ENCODE assay signal across 8 mouse cellular contexts in the genomic region with DNA sequence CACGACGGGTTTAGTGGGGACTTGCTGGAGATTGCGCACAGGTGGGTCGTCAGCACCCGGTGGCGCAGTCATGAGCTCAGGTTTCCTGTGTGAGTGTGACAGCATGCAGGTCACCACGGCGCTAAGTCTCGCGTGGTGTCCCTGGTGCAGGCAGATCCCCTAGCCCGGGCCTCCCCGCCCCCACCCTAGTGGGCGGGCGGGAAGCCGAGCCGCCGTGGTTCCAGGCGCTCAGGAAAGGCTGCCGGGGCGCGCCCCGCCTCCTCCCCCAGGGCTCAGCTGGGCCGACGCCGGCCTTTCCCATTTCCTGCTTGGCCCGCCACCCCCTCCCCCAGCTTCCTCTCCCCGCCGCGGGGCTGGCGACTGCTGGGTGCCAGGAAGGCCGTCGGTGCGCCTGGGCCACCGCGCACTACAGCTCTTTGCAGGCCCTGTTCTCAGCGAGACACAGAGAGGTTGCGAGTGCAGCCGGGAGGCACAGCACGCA. TPM values are rescaled to one million over a fixed set of nuclear protein-coding genes. Genes with fewer than 3 reads are reported as not detected.
A peak's percentile ranks its signal among the peaks of the same experiment; 100 is the strongest.
DNase-seq lines count a peak whose midpoint lies in the region; ATAC-seq and TF ChIP-seq lines count a peak whose summit lies in the region.

No protein-coding gene starts in this region.

- peak overlapping the region; percentile 95 for H3K9ac ChIP-seq in ES-Bruce4 (ENCODE audit: low read depth, poor library complexity, severe bottlenecking)
- H3K9ac ChIP-seq in forebrain, embryonic 13.5 days: peak overlapping the region; percentile 51

- peak; percentile 76 to 81 for DNase-seq in adrenal gland, postnatal 4 days (ENCODE audit: low spot score in 2 of 2)
- peak; percentile 91 for DNase-seq in heart, postnatal 25 days (ENCODE audit: low spot score)
- DNase-seq in kidney, postnatal 4 days: peak; percentile 94 to 97
- peak; percentile 90 for DNase-seq in lung, postnatal 14 days
- DNase-seq in ovary, postnatal 10 days (ENCODE audit: low spot score): peak; percentile 74
- DNase-seq in thymus, postnatal 4 days: peak; percentile 87

- TF ChIP-seq EP300 in ES-Bruce4 (IDR thresholded peaks at IDR 0.05; ENCODE audit: insufficient read depth, low read depth, low read length): peak; percentile 59; the same call in 1 of the 2 replicates

- peak; percentile 8 for TF ChIP-seq POLR2A in ES-Bruce4 (IDR thresholded peaks at IDR 0.05; ENCODE audit: insufficient read depth, low read length)

- ATAC-seq in forebrain, embryonic 13.5 days: peak; percentile 25; the same call in 1 of the 2 replicates

- no peak for TF ChIP-seq CTCF in ES-Bruce4 (IDR thresholded peaks at IDR 0.05; ENCODE audit: low read depth, low read length)

- no peaks in the 10 kb centered on the region for H3K9me3 ChIP-seq in ES-Bruce4 (replicated peaks; ENCODE audit: control insufficient read depth, insufficient read depth, low read length, poor library complexity, severe bottlenecking)
- no peaks in the 10 kb centered on the region for H3K9me3 ChIP-seq in forebrain, embryonic 13.5 days (replicated peaks)

- no peaks in the 10 kb centered on the region for H3K36me3 ChIP-seq in ES-Bruce4 (ENCODE audit: control insufficient read depth, insufficient read depth, low read length, poor library complexity, severe bottlenecking)
- H3K36me3 ChIP-seq in forebrain, embryonic 13.5 days (ENCODE audit: poor library complexity, severe bottlenecking): no peaks in the 10 kb centered on the region

- 2% methylated on average over 36 of the region's 39 CpGs for WGBS in forebrain, embryonic 13.5 days

- H3K27ac ChIP-seq in ES-Bruce4 (ENCODE audit: insufficient read depth, low read length): peak overlapping the region; percentile 63
- H3K27ac ChIP-seq in forebrain, embryonic 13.5 days: peak overlapping the region; percentile 73

- no peaks in the 10 kb centered on the region for H3K27me3 ChIP-seq in ES-Bruce4 (ENCODE audit: control insufficient read depth, insufficient read depth, low read length, poor library complexity, severe bottlenecking)
- H3K27me3 ChIP-seq in forebrain, embryonic 13.5 days: peaks cover 9% of the 10 kb centered on the region; the same call in 1 of the 2 replicates

- H3K4me1 ChIP-seq in ES-Bruce4 (ENCODE audit: control insufficient read depth, insufficient read depth, low read length): peaks cover 5% of the 10 kb centered on the region
- peaks cover 62% of the 10 kb centered on the region for H3K4me1 ChIP-seq in forebrain, embryonic 13.5 days

- H3K4me2 ChIP-seq in forebrain, embryonic 13.5 days: peak overlapping the region; percentile 88

- H3K4me3 ChIP-seq in ES-Bruce4 (ENCODE audit: low read depth, low read length): peak overlapping the region; percentile 68
- peak overlapping the region; percentile 84 for H3K4me3 ChIP-seq in forebrain, embryonic 13.5 days

- intact Hi-C loops in heart, postnatal 25 days (cut with DNase I): no loop called here

RNA-seq across cellular contexts. Expression of gene Ssbp4, which starts 0.7 kb away (rescaled TPM):
- 49.9 and 50.2 TPM in 2 replicates for polyA plus RNA-seq in ES-Bruce4 (2011; ENCODE audit: insufficient read depth, insufficient read length, low read depth, missing spikeins)
- 100 to 1,000 TPM; 137 to 154 TPM for total RNA-seq in adrenal gland, postnatal 4 days (2021)
- 81.9 and 101 TPM in 2 replicates for polyA plus RNA-seq in forebrain, embryonic 13.5 days (2015; fragmentation: Nextera tagmentation; extraction: Ambion mirVana)
- 10 to 100 TPM; 37.0 to 37.7 TPM for total RNA-seq in heart, postnatal 25 days (2021)

RNA-seq across cellular contexts. Expression of gene Lrrc25, which starts 6.5 kb away (rescaled TPM):
- not detected in 2 replicates for polyA plus RNA-seq in ES-Bruce4 (2011; ENCODE audit: insufficient read depth, insufficient read length, low read depth, missing spikeins)
- total RNA-seq in adrenal gland, postnatal 4 days (2021): 1 to 10 TPM; 2.9 to 3.8 TPM
- polyA plus RNA-seq in forebrain, embryonic 13.5 days (2015; fragmentation: Nextera tagmentation; extraction: Ambion mirVana): 0.65 and 0.68 TPM in 2 replicates
- total RNA-seq in heart, postnatal 25 days (2021): 1 to 10 TPM; 1.4 to 1.5 TPM

RNA-seq across cellular contexts. Expression of gene Isyna1, which starts 15.2 kb away (rescaled TPM):
- 61.5 and 72.3 TPM in 2 replicates for polyA plus RNA-seq in ES-Bruce4 (2011; ENCODE audit: insufficient read depth, insufficient read length, low read depth, missing spikeins)
- 10 to 100 TPM; 82.6 to 88.9 TPM for total RNA-seq in adrenal gland, postnatal 4 days (2021)
- polyA plus RNA-seq in forebrain, embryonic 13.5 days (2015; fragmentation: Nextera tagmentation; extraction: Ambion mirVana): 87.1 and 105 TPM in 2 replicates
- total RNA-seq in heart, postnatal 25 days (2021): 10 to 100 TPM; 21.5 to 25.1 TPM

RNA-seq across cellular contexts. Expression of gene Gdf15, which starts 22.8 kb away (rescaled TPM):
- 1.9 and 2.1 TPM in 2 replicates for polyA plus RNA-seq in ES-Bruce4 (2011; ENCODE audit: insufficient read depth, insufficient read length, low read depth, missing spikeins)
- 1 to 10 TPM in 1 of 2 experiments, under 1 TPM in 1; 0.59 to 1.8 TPM for total RNA-seq in adrenal gland, postnatal 4 days (2021)
- polyA plus RNA-seq in forebrain, embryonic 13.5 days (2015; fragmentation: Nextera tagmentation; extraction: Ambion mirVana): 0.15 TPM in 1 of 2 replicates, not detected in the other
- total RNA-seq in heart, postnatal 25 days (2021): under 1 TPM; 0.56 to 0.73 TPM

RNA-seq across cellular contexts. Expression of gene Pgpep1, which starts 50.8 kb away (rescaled TPM):
- 30.2 and 44.4 TPM in 2 replicates for polyA plus RNA-seq in ES-Bruce4 (2011; ENCODE audit: insufficient read depth, insufficient read length, low read depth, missing spikeins)
- total RNA-seq in adrenal gland, postnatal 4 days (2021): 10 to 100 TPM; 62.1 to 76.0 TPM
- 64.6 and 80.8 TPM in 2 replicates for polyA plus RNA-seq in forebrain, embryonic 13.5 days (2015; fragmentation: Nextera tagmentation; extraction: Ambion mirVana)
- 10 to 100 TPM; 46.8 to 47.5 TPM for total RNA-seq in heart, postnatal 25 days (2021)

Comparison
In these comparisons a context has a peak if more than half of its experiments do, and no peak if none do; other contexts are left out.
1. Peak in every context shown above with its lines: DNase-seq, ATAC-seq, H3K4me3 ChIP-seq and H3K27ac ChIP-seq.